Mouse (Mus musculus) midbrain, embryonic 15.5 days (tissue): Measurements from ENCODE around the gene Rhno1. TPM values are rescaled to one million over a fixed set of nuclear protein-coding genes. Genes with fewer than 3 reads are reported as not detected.

Source experiments
- ATAC-seq: fragments of 200-750 bp; cut with Nextera tagmentation; replicated peaks from 2 replicates; pipeline ENCODE4 v1.8.0; 2017; ENCODE audit warnings: moderate TSS enrichment
- H3K27ac ChIP-seq: fragments of 300-500 bp; sonication (generic); 2 replicates; pipeline ENCODE4 v1.5.1; 2015; ENCODE audit warnings: mild to moderate bottlenecking, inconsistent platforms
- H3K27me3 ChIP-seq: fragments of 300-500 bp; sonication (generic); replicated peaks from 2 replicates; pipeline ENCODE4 v1.6.1; 2015; ENCODE audit warnings: inconsistent platforms
- H3K36me3 ChIP-seq: fragments of 300-500 bp; sonication (generic); replicated peaks from 2 replicates; pipeline ENCODE4 v1.6.1; 2015; ENCODE audit warnings: inconsistent platforms
- H3K4me1 ChIP-seq: fragments of 300-500 bp; sonication (generic); 2 replicates; pipeline ENCODE4 v1.6.1; 2015; ENCODE audit warnings: inconsistent platforms
- H3K4me2 ChIP-seq: fragments of 300-500 bp; sonication (generic); 2 replicates; pipeline ENCODE4 v1.6.1; 2015; ENCODE audit warnings: inconsistent platforms, mild to moderate bottlenecking, moderate library complexity
- H3K4me3 ChIP-seq: fragments of 300-500 bp; sonication (generic); 2 replicates; pipeline ENCODE4 v1.5.1; 2015; ENCODE audit warnings: mild to moderate bottlenecking, inconsistent platforms
- H3K9ac ChIP-seq: fragments of 300-500 bp; sonication (generic); 2 replicates; pipeline ENCODE4 v1.6.1; 2015; ENCODE audit warnings: mild to moderate bottlenecking, inconsistent platforms
- H3K9me3 ChIP-seq: fragments of 300-500 bp; sonication (generic); 2 replicates; pipeline ENCODE4 v1.6.1; 2016; ENCODE audit warnings: inconsistent platforms
- WGBS: fragments of 180-500 bp; shearing (Covaris S2); methylation state at CpG from one replicate; pipeline ENCODE4 v1.1.7; 2015; ENCODE audit warnings: mixed read lengths; 5-methylcytosine and 5-hydroxymethylcytosine counted together
- polyA plus RNA-seq: library from polyadenylated mRNA; unstranded; fragments of >200 nt; fragmentation: Nextera tagmentation; extraction: Ambion mirVana; gene quantifications from 2 replicates; pipeline ENCODE4 v1.2.1, GENCODE M21; 2015

Gene Rhno1
- polyA plus RNA-seq, 1 experiment from 2014 or later: 89.4 TPM

DNA sequence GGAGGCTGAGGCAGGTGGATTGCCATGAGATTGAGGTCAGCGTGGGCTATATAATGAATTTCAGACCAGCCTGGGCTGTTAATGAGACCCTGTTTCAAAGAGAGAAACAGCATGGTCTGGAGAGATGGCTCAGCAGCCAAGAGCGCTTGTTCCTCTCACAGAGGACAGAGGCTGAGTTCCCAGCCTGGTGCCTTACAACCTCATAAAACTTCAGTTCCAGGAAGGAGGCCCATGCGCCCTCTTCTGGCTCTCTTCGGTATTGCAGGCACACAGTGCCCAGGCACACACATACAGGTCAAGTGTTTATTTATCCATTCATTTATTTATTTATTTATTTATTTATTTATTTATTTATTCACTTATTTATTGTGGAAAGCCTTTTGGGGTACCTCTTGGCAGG, 54.4 kb downstream of the Rhno1 start:
- Histone ChIP-seq H3K4me2 (no peak overlapping the region), H3K4me1 (no peaks in the 10 kb centered on the region), H3K27ac (no peak overlapping the region), H3K9ac (no peak overlapping the region), H3K27me3 (no peaks in the 10 kb centered on the region; the same call in 1 of the 2 replicates), H3K36me3 (no peaks in the 10 kb centered on the region), H3K9me3 (no peaks in the 10 kb centered on the region), H3K4me3 (no peak overlapping the region)
- no peak for ATAC-seq
- WGBS: 32% methylated on average over 4 of the region's 4 CpGs

Other genes with a start within 250 kb of the Rhno1 start
- 33.9 and 42.1 TPM in 2 replicates for gene Tspan9, start 219.3 kb downstream of the Rhno1 start, polyA plus RNA-seq
- gene Tead4, start 62.1 kb downstream of the Rhno1 start, polyA plus RNA-seq: 0.65 and 0.91 TPM in 2 replicates
- gene Tulp3, start 7.1 kb downstream of the Rhno1 start, polyA plus RNA-seq: 16.2 and 17.6 TPM in 2 replicates
- 5.7 and 7.6 TPM in 2 replicates for gene Foxm1, start 56 bp upstream of the Rhno1 start, polyA plus RNA-seq
- 1.0 and 1.1 TPM in 2 replicates for gene Tex52, start 12.5 kb upstream of the Rhno1 start, polyA plus RNA-seq
- gene Gm44596, start 12.6 kb upstream of the Rhno1 start, polyA plus RNA-seq: not detected in 2 replicates
- 11.2 and 12.9 TPM in 2 replicates for gene Nrip2, start 36.4 kb upstream of the Rhno1 start, polyA plus RNA-seq
- 50.7 and 51.4 TPM in 2 replicates for gene Itfg2, start 62.0 kb upstream of the Rhno1 start, polyA plus RNA-seq
- gene Fkbp4, start 75.8 kb upstream of the Rhno1 start, polyA plus RNA-seq: 375 and 389 TPM in 2 replicates
- gene Pzp, start 163.8 kb upstream of the Rhno1 start, polyA plus RNA-seq: 0.26 TPM in 1 of 2 replicates, not detected in the other
- gene A2ml1, start 218.7 kb upstream of the Rhno1 start, polyA plus RNA-seq: 1.7 and 2.2 TPM in 2 replicates